20 mouse cellular contexts compared by ENCODE assay signal in genomic region chr7:137131957-137132356, GRCm38 (mm10).
"Had no signal": no experiment of that assay in that cellular context is flagged by ENCODE, and none has a peak within 500 bp of the region (broad histone marks: within the 10 kb centered on the region; RNA-seq: fewer than 3 reads in every experiment).

No protein-coding gene starts in this region.

- DNase-seq: gastrocnemius, postnatal 14 days; gastrocnemius, postnatal 36 days; heart, adult 11 months; kidney, adult 18-20 months; kidney, adult 8-10 months; kidney, postnatal 4 days; layer of hippocampus, postnatal 36 days; left cerebral cortex, postnatal 4 days had no signal

- H3K4me3 ChIP-seq: heart, embryonic 10.5 days; heart, embryonic 13.5 days; heart, embryonic 15.5 days; hindbrain, embryonic 13.5 days; hindbrain, embryonic 15.5 days; layer of hippocampus, adult 2 months; limb, embryonic 13.5 days; limb, embryonic 15.5 days; liver, embryonic 12.5 days had no signal

- ATAC-seq: hindbrain, postnatal 0 days; intestine, embryonic 16.5 days; liver, embryonic 12.5 days had no signal

- H3K27me3 ChIP-seq: hindbrain, embryonic 15.5 days; liver, embryonic 12.5 days had no signal

- H3K4me1 ChIP-seq: heart, embryonic 15.5 days; hindbrain, embryonic 15.5 days; liver, embryonic 12.5 days had no signal

- H3K4me2 ChIP-seq: heart, embryonic 13.5 days; heart, embryonic 15.5 days; hindbrain, embryonic 13.5 days; hindbrain, embryonic 15.5 days; limb, embryonic 13.5 days; limb, embryonic 15.5 days; liver, embryonic 12.5 days had no signal

- H3K9me3 ChIP-seq: heart, embryonic 10.5 days; heart, embryonic 13.5 days; heart, embryonic 15.5 days; hindbrain, embryonic 13.5 days; hindbrain, embryonic 15.5 days; limb, embryonic 13.5 days; limb, embryonic 15.5 days; liver, embryonic 12.5 days had no signal

- H3K27ac ChIP-seq: heart, embryonic 10.5 days; heart, embryonic 13.5 days; heart, embryonic 15.5 days; hindbrain, embryonic 13.5 days; hindbrain, embryonic 15.5 days; hindbrain, postnatal 0 days; layer of hippocampus, adult 2 months; limb, embryonic 13.5 days; limb, embryonic 15.5 days; liver, embryonic 12.5 days; liver, embryonic 14.5 days had no signal

- H3K36me3 ChIP-seq: heart, embryonic 10.5 days; heart, embryonic 13.5 days; heart, embryonic 15.5 days; hindbrain, embryonic 13.5 days; hindbrain, embryonic 15.5 days; limb, embryonic 13.5 days; limb, embryonic 15.5 days; liver, embryonic 12.5 days had no signal

- H3K9ac ChIP-seq: heart, embryonic 13.5 days; heart, embryonic 15.5 days; hindbrain, embryonic 13.5 days; hindbrain, embryonic 15.5 days; limb, embryonic 15.5 days; liver, embryonic 12.5 days; liver, embryonic 14.5 days had no signal
